ENCODE assay signal across 11 mouse cellular contexts in genomic region chr17:23683226-23683625, GRCm38 (mm10). TPM values are rescaled to one million over a fixed set of nuclear protein-coding genes. Genes with fewer than 3 reads are reported as not detected.
DNase-seq lines count a peak whose midpoint lies in the region; ATAC-seq and TF ChIP-seq lines count a peak whose summit lies in the region.
"Had no signal": no experiment of that assay in that cellular context is flagged by ENCODE, and none has a peak within 500 bp of the region (broad histone marks: within the 10 kb centered on the region; RNA-seq: fewer than 3 reads in every experiment).

No protein-coding gene starts in this region.

- no peak overlapping the region for H3K4me2 ChIP-seq in liver, embryonic 13.5 days
- no peak overlapping the region for H3K4me2 ChIP-seq in liver, embryonic 11.5 days
- H3K4me2 ChIP-seq in hindbrain, embryonic 12.5 days (replicated peaks), result peak overlapping the region; percentile 26; the same call in 1 of the 2 replicates

- peaks cover 5% of the 10 kb centered on the region; the same call in 1 of the 2 replicates for H3K4me1 ChIP-seq in liver, embryonic 13.5 days (replicated peaks)
- 0 out of 2 replicates have a peak, but pooled peaks cover 2% of the 10 kb centered on the region for H3K4me1 ChIP-seq in liver, embryonic 11.5 days (replicated peaks; ENCODE audit: control insufficient read depth, insufficient read depth, low read length)
- peaks cover 12% of the 10 kb centered on the region for H3K4me1 ChIP-seq in ES-Bruce4 (ENCODE audit: control insufficient read depth, insufficient read depth, low read length)
- peaks cover 22% of the 10 kb centered on the region for H3K4me1 ChIP-seq in hindbrain, embryonic 12.5 days

- WGBS in liver, embryonic 13.5 days (ENCODE audit: insufficient replicate concordance), result 22% methylated on average over 15 of the region's 15 CpGs
- WGBS in liver, embryonic 11.5 days, result 22% methylated on average over 15 of the region's 15 CpGs
- 27% methylated on average over 15 of the region's 15 CpGs for WGBS in hindbrain, embryonic 12.5 days

- no peaks in the 10 kb centered on the region for H3K36me3 ChIP-seq in liver, embryonic 13.5 days
- no peaks in the 10 kb centered on the region for H3K36me3 ChIP-seq in liver, embryonic 11.5 days (ENCODE audit: control insufficient read depth, insufficient read depth, low read length)
- 0 out of 2 replicates have a peak, but pooled peaks cover 6% of the 10 kb centered on the region for H3K36me3 ChIP-seq in ES-Bruce4 (ENCODE audit: control insufficient read depth, insufficient read depth, low read length, poor library complexity, severe bottlenecking)
- no peaks in the 10 kb centered on the region for H3K36me3 ChIP-seq in hindbrain, embryonic 12.5 days

- no peak for TF ChIP-seq POLR2A in ES-Bruce4 (IDR thresholded peaks at IDR 0.05; ENCODE audit: insufficient read depth, low read length)

- no peaks in the 10 kb centered on the region for H3K9me3 ChIP-seq in liver, embryonic 13.5 days (replicated peaks)
- H3K9me3 ChIP-seq in liver, embryonic 11.5 days (ENCODE audit: control insufficient read depth, low read length), result no peaks in the 10 kb centered on the region
- no peaks in the 10 kb centered on the region for H3K9me3 ChIP-seq in ES-Bruce4 (replicated peaks; ENCODE audit: control insufficient read depth, insufficient read depth, low read length, poor library complexity, severe bottlenecking)
- H3K9me3 ChIP-seq in hindbrain, embryonic 12.5 days (replicated peaks), result no peaks in the 10 kb centered on the region

- H3K9ac ChIP-seq in liver, embryonic 13.5 days, result no peak overlapping the region
- no peak overlapping the region for H3K9ac ChIP-seq in liver, embryonic 11.5 days (ENCODE audit: low read depth, low read length)
- H3K9ac ChIP-seq in ES-Bruce4 (ENCODE audit: low read depth, poor library complexity, severe bottlenecking), result peak overlapping the region; percentile 4; the same call in 1 of the 2 replicates
- no peak overlapping the region; the same call in 1 of the 2 replicates for H3K9ac ChIP-seq in hindbrain, embryonic 12.5 days
- H3K9ac ChIP-seq: liver, embryonic 14.5 days had no signal

- no peak overlapping the region for H3K4me3 ChIP-seq in liver, embryonic 13.5 days (replicated peaks)
- no peak overlapping the region for H3K4me3 ChIP-seq in liver, embryonic 11.5 days (ENCODE audit: low read depth, low read length)
- H3K4me3 ChIP-seq in ES-Bruce4 (ENCODE audit: low read depth, low read length), result peak overlapping the region; percentile 63
- peak overlapping the region; percentile 16 for H3K4me3 ChIP-seq in hindbrain, embryonic 12.5 days

- peaks cover 73% of the 10 kb centered on the region for H3K27me3 ChIP-seq in liver, embryonic 13.5 days
- peaks cover 64% of the 10 kb centered on the region for H3K27me3 ChIP-seq in liver, embryonic 11.5 days (replicated peaks; ENCODE audit: control insufficient read depth, insufficient read depth, low read length)
- H3K27me3 ChIP-seq in ES-Bruce4 (ENCODE audit: control insufficient read depth, insufficient read depth, low read length, poor library complexity, severe bottlenecking), result no peaks in the 10 kb centered on the region
- H3K27me3 ChIP-seq in hindbrain, embryonic 12.5 days, result peaks cover 65% of the 10 kb centered on the region

- no peak for TF ChIP-seq CTCF in ES-Bruce4 (IDR thresholded peaks at IDR 0.05; ENCODE audit: low read depth, low read length)

- TF ChIP-seq EP300 in ES-Bruce4 (IDR thresholded peaks at IDR 0.05; ENCODE audit: insufficient read depth, low read depth, low read length), result no peak

- no peak overlapping the region for H3K27ac ChIP-seq in liver, embryonic 13.5 days
- H3K27ac ChIP-seq in liver, embryonic 11.5 days (ENCODE audit: low read depth, low read length), result no peak overlapping the region
- H3K27ac ChIP-seq in ES-Bruce4 (ENCODE audit: insufficient read depth, low read length), result no peak overlapping the region
- no peak overlapping the region for H3K27ac ChIP-seq in hindbrain, embryonic 12.5 days
- H3K27ac ChIP-seq: liver, embryonic 14.5 days had no signal

- 0 out of 2 replicates have a peak, but pooled peaks have one; percentile 20 for ATAC-seq in liver, embryonic 13.5 days (ENCODE audit: low read depth)
- no peak for ATAC-seq in liver, embryonic 11.5 days (replicated peaks; ENCODE audit: low FRiP score)
- no peak; the same call in 1 of the 2 replicates for ATAC-seq in hindbrain, embryonic 12.5 days (ENCODE audit: low FRiP score)

- no peak for DNase-seq in liver, embryonic 13.5 days
- no peak for DNase-seq in liver, embryonic 11.5 days (ENCODE audit: low spot score)
- peak; percentile 87 for DNase-seq in 3T3-L1 (ENCODE audit: low read depth, low spot score)
- DNase-seq in embryo, embryonic 10.5 days (ENCODE audit: low spot score), result no peak
- DNase-seq in embryo, embryonic 9.5 days (ENCODE audit: extremely low spot score), result no peak
- DNase-seq: embryo, embryonic 11 days; layer of hippocampus, adult 9-11 months had no signal

RNA-seq across cellular contexts. Expression of gene Cldn9, which starts 0.6 kb away (rescaled TPM):
- not detected in 2 replicates for polyA plus RNA-seq in liver, embryonic 13.5 days (2015; fragmentation: Nextera tagmentation; extraction: Ambion mirVana)
- polyA plus RNA-seq in liver, embryonic 11.5 days (2014; fragmentation: Nextera tagmentation; extraction: Ambion mirVana), result 0.49 and 0.56 TPM in 2 replicates
- 1.7 and 2.9 TPM in 2 replicates for polyA plus RNA-seq in ES-Bruce4 (2011; ENCODE audit: insufficient read depth, insufficient read length, low read depth, missing spikeins)
- 5.5 and 14.6 TPM in 2 replicates for polyA plus RNA-seq in hindbrain, embryonic 12.5 days (2016; fragmentation: Nextera tagmentation; extraction: Ambion mirVana)
- polyA plus RNA-seq: heart, postnatal 0 days had no signal

RNA-seq across cellular contexts. Expression of gene Cldn6, which starts 4.2 kb away (rescaled TPM):
- polyA plus RNA-seq in liver, embryonic 13.5 days (2015; fragmentation: Nextera tagmentation; extraction: Ambion mirVana), result 0.68 and 1.3 TPM in 2 replicates
- 9.9 and 11.4 TPM in 2 replicates for polyA plus RNA-seq in liver, embryonic 11.5 days (2014; fragmentation: Nextera tagmentation; extraction: Ambion mirVana)
- polyA plus RNA-seq in ES-Bruce4 (2011; ENCODE audit: insufficient read depth, insufficient read length, low read depth, missing spikeins), result 300 and 333 TPM in 2 replicates
- polyA plus RNA-seq in hindbrain, embryonic 12.5 days (2016; fragmentation: Nextera tagmentation; extraction: Ambion mirVana), result 14.6 and 35.0 TPM in 2 replicates
- polyA plus RNA-seq: heart, postnatal 0 days had no signal

RNA-seq across cellular contexts. Expression of gene Tnfrsf12a, which starts 6.0 kb away (rescaled TPM):
- 6.2 and 6.7 TPM in 2 replicates for polyA plus RNA-seq in liver, embryonic 13.5 days (2015; fragmentation: Nextera tagmentation; extraction: Ambion mirVana)
- 7.9 and 9.5 TPM in 2 replicates for polyA plus RNA-seq in liver, embryonic 11.5 days (2014; fragmentation: Nextera tagmentation; extraction: Ambion mirVana)
- 51.7 and 61.7 TPM in 2 replicates for polyA plus RNA-seq in ES-Bruce4 (2011; ENCODE audit: insufficient read depth, insufficient read length, low read depth, missing spikeins)
- 2.8 and 4.2 TPM in 2 replicates for polyA plus RNA-seq in hindbrain, embryonic 12.5 days (2016; fragmentation: Nextera tagmentation; extraction: Ambion mirVana)

RNA-seq across cellular contexts. Expression of gene Thoc6, which starts 9.5 kb away (rescaled TPM):
- polyA plus RNA-seq in liver, embryonic 13.5 days (2015; fragmentation: Nextera tagmentation; extraction: Ambion mirVana), result 27.6 and 27.8 TPM in 2 replicates
- 48.9 and 50.7 TPM in 2 replicates for polyA plus RNA-seq in liver, embryonic 11.5 days (2014; fragmentation: Nextera tagmentation; extraction: Ambion mirVana)
- 57.3 and 63.1 TPM in 2 replicates for polyA plus RNA-seq in ES-Bruce4 (2011; ENCODE audit: insufficient read depth, insufficient read length, low read depth, missing spikeins)
- 43.8 and 47.5 TPM in 2 replicates for polyA plus RNA-seq in hindbrain, embryonic 12.5 days (2016; fragmentation: Nextera tagmentation; extraction: Ambion mirVana)

RNA-seq across cellular contexts. Expression of gene Hcfc1r1, which starts 9.8 kb away (rescaled TPM):
- 21.6 and 21.9 TPM in 2 replicates for polyA plus RNA-seq in liver, embryonic 13.5 days (2015; fragmentation: Nextera tagmentation; extraction: Ambion mirVana)
- polyA plus RNA-seq in liver, embryonic 11.5 days (2014; fragmentation: Nextera tagmentation; extraction: Ambion mirVana), result 36.5 and 36.6 TPM in 2 replicates
- polyA plus RNA-seq in ES-Bruce4 (2011; ENCODE audit: insufficient read depth, insufficient read length, low read depth, missing spikeins), result 145 and 149 TPM in 2 replicates
- polyA plus RNA-seq in hindbrain, embryonic 12.5 days (2016; fragmentation: Nextera tagmentation; extraction: Ambion mirVana), result 65.5 and 69.0 TPM in 2 replicates

Comparison
In these comparisons a context has a peak if more than half of its experiments do, and no peak if none do; other contexts are left out.
1. H3K4me3 ChIP-seq: peak in ES-Bruce4 (single experiment) and hindbrain, embryonic 12.5 days (single experiment); none in liver, embryonic 13.5 days (single experiment) and liver, embryonic 11.5 days (single experiment).